Mouse (Mus musculus) E14TG2a.4 (cell line): ENCODE data around the gene Tlr9.

ENCODE experiments used
- H3K27me3 ChIP-seq: 2 replicates; pipeline ENCODE4 v1.6.1; 2014; ENCODE audit warnings: low read length, control low read depth; ENCODE audit not compliant: insufficient read depth
- H3K36me3 ChIP-seq: 2 replicates; pipeline ENCODE4 v1.6.1; 2014; ENCODE audit warnings: low read length, control low read depth; ENCODE audit not compliant: insufficient read depth
- H3K4me1 ChIP-seq: replicated peaks from 2 replicates; pipeline ENCODE4 v1.6.1; 2014; ENCODE audit warnings: low read depth, low read length, control low read depth
- H3K4me3 ChIP-seq: replicated peaks from 2 replicates; pipeline ENCODE4 v1.5.1; 2014; ENCODE audit warnings: mild to moderate bottlenecking, low read length
- H3K9me3 ChIP-seq: 2 replicates; pipeline ENCODE4 v1.6.1; 2014; ENCODE audit warnings: low read length, control low read depth
- CTCF ChIP-seq: conservative IDR thresholded peaks from 2 replicates; pipeline ENCODE4 v1.5.1; 2014; ENCODE audit warnings: low read length
- NANOG ChIP-seq: IDR thresholded peaks from 2 replicates; pipeline ENCODE4 v1.6.1; 2014; ENCODE audit warnings: borderline replicate concordance, low read length, mixed read lengths
- POU5F1 ChIP-seq: IDR thresholded peaks from 2 replicates; pipeline ENCODE4 v1.6.1; 2014; ENCODE audit warnings: low read length, borderline replicate concordance

The Tlr9 gene

GRCm38 (mm10) chr9:106191355-106191754, 31.0 kb upstream of the Tlr9 start:
- Histone ChIP-seq H3K9me3 (peaks cover 2% of the 10 kb centered on the region), H3K36me3 (peaks cover 98% of the 10 kb centered on the region), H3K27me3 (no peaks in the 10 kb centered on the region), H3K4me1 (peaks cover 75% of the 10 kb centered on the region), H3K4me3 (no peak overlapping the region)
- TF ChIP-seq POU5F1: no peak
- TF ChIP-seq NANOG: no peak
- TF ChIP-seq CTCF: no peak

- Histone ChIP-seq H3K36me3 (peaks cover 98% of the 10 kb centered on the region), H3K4me1 (peaks cover 73% of the 10 kb centered on the region), H3K27me3 (no peaks in the 10 kb centered on the region), H3K4me3 (no peak overlapping the region), H3K9me3 (peaks cover 5% of the 10 kb centered on the region)
- TF ChIP-seq NANOG: no peak
- TF ChIP-seq CTCF: no peak
- TF ChIP-seq POU5F1: no peak
Measured at GRCm38 (mm10) chr9:106192024-106192423, 30.4 kb upstream of the Tlr9 start.

GRCm38 (mm10) chr9:106192998-106193397, 29.4 kb upstream of the Tlr9 start:
- TF ChIP-seq CTCF: no peak
- TF ChIP-seq POU5F1: no peak
- TF ChIP-seq NANOG: no peak
- Histone ChIP-seq H3K4me3 (no peak overlapping the region), H3K36me3 (peaks cover 97% of the 10 kb centered on the region), H3K9me3 (peaks cover 5% of the 10 kb centered on the region), H3K4me1 (peaks cover 73% of the 10 kb centered on the region), H3K27me3 (no peaks in the 10 kb centered on the region; the same call in 1 of the 2 replicates)

GRCm38 (mm10) chr9:106193930-106194807, 28.2 kb upstream of the Tlr9 start:
- TF ChIP-seq CTCF: no peak
- no peak for TF ChIP-seq NANOG
- TF ChIP-seq POU5F1: no peak
- H3K4me1 ChIP-seq: peaks cover 68% of the 10 kb centered on the region
- peaks cover 86% of the 10 kb centered on the region for H3K36me3 ChIP-seq
- H3K27me3 ChIP-seq: no peaks in the 10 kb centered on the region; the same call in 1 of the 2 replicates
- peaks cover 5% of the 10 kb centered on the region for H3K9me3 ChIP-seq
- H3K4me3 ChIP-seq: no peak overlapping the region

- Histone ChIP-seq H3K4me3 (no peak overlapping the region), H3K9me3 (peaks cover 5% of the 10 kb centered on the region), H3K27me3 (no peaks in the 10 kb centered on the region; the same call in 1 of the 2 replicates), H3K36me3 (peaks cover 70% of the 10 kb centered on the region), H3K4me1 (peaks cover 68% of the 10 kb centered on the region)
- no peak for TF ChIP-seq POU5F1
- no peak for TF ChIP-seq CTCF
- no peak for TF ChIP-seq NANOG
Measured at GRCm38 (mm10) chr9:106195693-106196092, 26.7 kb upstream of the Tlr9 start.

- Histone ChIP-seq H3K4me1 (peaks cover 62% of the 10 kb centered on the region), H3K4me3 (peak overlapping the region; percentile 84; the same call in 1 of the 2 replicates), H3K36me3 (peaks cover 55% of the 10 kb centered on the region), H3K27me3 (no peaks in the 10 kb centered on the region; the same call in 1 of the 2 replicates), H3K9me3 (peaks cover 5% of the 10 kb centered on the region)
- TF ChIP-seq POU5F1: no peak
- TF ChIP-seq NANOG: no peak
- TF ChIP-seq CTCF: no peak
Measured at GRCm38 (mm10) chr9:106197081-106197713, 25.2 kb upstream of the Tlr9 start.

- Histone ChIP-seq H3K9me3 (peaks cover 5% of the 10 kb centered on the region), H3K4me3 (peak overlapping the region; percentile 84), H3K4me1 (peaks cover 59% of the 10 kb centered on the region), H3K36me3 (peaks cover 50% of the 10 kb centered on the region), H3K27me3 (no peaks in the 10 kb centered on the region; the same call in 1 of the 2 replicates)
- TF ChIP-seq NANOG: no peak
- no peak for TF ChIP-seq POU5F1
- TF ChIP-seq CTCF: no peak
Measured at GRCm38 (mm10) chr9:106197732-106198131, 24.7 kb upstream of the Tlr9 start.

GRCm38 (mm10) chr9:106198962-106199458, 23.4 kb upstream of the Tlr9 start:
- Histone ChIP-seq H3K4me3 (peak overlapping the region; percentile 84), H3K4me1 (peaks cover 57% of the 10 kb centered on the region), H3K36me3 (peaks cover 42% of the 10 kb centered on the region), H3K27me3 (no peaks in the 10 kb centered on the region; the same call in 1 of the 2 replicates), H3K9me3 (peaks cover 5% of the 10 kb centered on the region)
- TF ChIP-seq CTCF (no peak), NANOG (no peak), POU5F1 (no peak)
